Mouse (Mus musculus): ENCODE measurements at regions not wholly inside any gene's neighbourhood (a gene's known extent, or its start where the extent isn't known, plus 50 kb on each side); places are given as distances from the start of the nearest gene placed in this dataset.

DNA sequence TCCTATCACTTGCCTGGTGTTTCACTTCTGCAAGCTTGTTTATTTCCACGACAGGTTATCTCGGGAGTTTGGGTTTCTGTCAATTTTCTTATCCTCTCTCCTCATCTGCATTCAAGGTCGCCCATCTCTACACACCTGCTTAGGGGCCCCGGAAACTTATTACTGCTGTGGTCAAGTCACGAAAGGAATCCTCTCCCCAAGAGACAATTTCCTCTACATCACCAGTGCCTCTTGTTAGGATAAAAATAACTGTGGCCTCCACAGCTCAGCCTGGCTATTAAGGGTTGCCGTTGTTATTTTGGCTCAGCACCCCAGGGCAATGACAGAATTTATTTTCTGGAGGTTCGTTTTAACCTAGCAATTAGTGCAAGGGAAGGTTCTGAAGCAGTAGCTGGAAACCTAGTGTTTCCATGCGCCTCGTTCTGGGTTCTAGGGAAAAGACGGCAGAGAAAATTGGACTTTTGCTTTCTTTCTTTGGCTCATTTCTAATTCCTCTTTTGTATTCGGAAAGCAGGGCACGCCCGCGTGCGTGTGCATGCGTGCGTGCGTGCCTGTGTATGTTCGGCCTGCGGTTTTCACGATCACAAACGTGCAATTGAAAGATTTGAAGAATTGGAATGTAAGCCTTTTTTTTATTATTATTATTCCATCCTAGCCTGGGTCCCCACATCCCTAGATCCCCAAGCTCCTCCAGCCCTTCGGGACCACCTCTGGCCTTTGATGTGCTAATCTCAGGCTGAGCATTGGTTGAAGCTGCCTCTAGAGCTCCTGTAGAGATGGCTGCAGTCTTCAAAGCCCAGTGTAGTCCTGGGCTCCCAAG, 147.1 kb upstream of the Jarid2 start:
- DNase-seq (ENCODE audit: low spot score in 2 of 2), result no peak

DNA sequence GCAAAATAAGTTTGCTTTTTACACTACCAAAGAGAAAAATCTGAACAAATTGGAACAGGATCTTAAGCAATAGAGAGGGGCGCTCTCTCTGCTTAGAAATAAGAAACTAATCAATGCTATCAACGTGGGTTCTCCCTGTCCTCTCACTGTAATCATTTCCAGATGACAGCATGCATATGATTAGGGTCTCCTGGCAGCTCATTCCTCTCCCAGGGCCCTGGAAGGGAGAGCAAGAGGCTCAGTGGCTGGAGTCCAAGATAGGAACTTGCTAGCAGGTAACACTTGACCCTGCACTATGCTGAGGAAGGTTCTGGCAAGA, 146.5 kb upstream of the Jarid2 start:
- no peak for DNase-seq (ENCODE audit: low spot score in 2 of 2)

DNA sequence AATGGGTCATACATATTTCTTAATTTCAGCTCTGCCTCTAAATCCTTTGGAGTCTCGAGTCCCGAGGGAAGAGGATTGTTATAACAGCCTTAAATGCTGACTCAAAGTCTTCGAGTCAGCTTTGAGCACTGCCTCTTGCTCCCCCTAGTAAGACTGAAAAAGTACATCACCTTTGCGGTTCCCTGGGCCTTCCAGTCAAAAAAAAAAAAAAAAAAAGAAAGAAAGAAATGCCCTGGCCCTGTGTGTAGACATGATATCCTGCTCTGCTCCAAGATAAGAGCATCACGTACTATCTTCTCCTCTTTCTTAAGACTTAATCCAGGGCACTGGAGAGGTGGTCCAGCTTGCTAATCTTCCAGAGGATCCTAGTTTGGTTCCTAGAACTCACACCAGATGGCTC, 145.7 kb upstream of the Jarid2 start:
- no peak for DNase-seq (ENCODE audit: low spot score in 2 of 2)

DNA sequence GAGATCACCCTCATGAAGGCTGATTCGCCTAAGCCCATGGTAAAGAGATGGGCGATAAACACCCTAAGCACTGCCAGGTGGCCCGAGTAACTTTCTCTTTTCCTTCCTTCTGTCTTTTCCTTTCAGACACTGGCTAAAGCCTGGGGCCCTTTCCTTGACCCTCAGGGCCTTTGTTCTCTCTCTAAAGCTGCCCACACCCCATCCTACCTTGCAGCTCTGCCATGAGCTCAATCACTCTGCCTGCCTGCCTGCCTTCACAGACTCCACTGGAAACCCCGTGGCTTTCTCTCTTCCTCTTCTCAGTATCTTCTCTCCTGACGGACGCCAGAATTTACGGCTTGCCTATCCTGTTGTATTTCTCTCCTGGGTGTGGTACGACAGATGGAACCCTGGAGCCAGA, 145.1 kb upstream of the Jarid2 start:
- no peak for DNase-seq (ENCODE audit: low spot score in 2 of 2)

DNA sequence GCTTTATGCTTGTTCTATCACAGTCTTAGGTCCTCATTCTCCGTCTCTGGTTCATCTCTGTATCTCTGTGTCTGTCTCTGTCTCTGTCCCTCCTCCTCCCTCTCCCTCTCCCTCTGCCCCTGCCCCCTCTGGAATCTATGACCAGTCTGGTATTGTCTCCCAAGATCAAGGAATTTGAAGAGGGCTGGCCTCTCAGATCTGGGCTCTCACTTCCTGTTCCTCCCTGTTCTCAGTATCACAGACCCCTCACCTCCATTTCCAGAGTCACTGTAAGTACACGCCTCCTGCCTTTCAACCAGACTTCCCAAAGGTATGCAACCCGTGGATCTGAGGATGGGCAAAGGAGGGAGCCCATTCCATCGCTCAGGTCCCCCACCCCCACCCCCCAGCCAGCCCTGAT, 144.7 kb upstream of the Jarid2 start:
- no peak for DNase-seq (ENCODE audit: low spot score in 2 of 2)

DNA sequence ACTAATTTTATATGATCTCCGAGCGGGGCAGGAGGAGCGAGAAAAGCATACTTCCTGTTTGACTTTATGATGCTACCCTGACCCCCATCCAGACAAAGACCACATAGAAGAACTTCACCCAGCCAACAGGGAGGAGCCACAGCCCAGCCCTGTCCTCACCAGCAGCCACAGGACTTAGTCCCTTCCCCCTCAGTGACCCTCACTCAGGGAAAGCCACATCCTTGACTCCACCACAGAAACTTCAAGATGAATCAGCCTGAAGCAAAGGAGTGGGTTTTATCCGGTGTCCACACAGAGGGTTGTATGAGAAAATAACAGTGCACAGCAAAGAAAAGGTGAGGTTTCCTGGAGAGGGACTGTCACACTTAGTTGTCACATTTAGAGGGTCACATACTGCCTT, 141.4 kb upstream of the Jarid2 start:
- no peak for DNase-seq (ENCODE audit: low spot score in 2 of 2)

DNA sequence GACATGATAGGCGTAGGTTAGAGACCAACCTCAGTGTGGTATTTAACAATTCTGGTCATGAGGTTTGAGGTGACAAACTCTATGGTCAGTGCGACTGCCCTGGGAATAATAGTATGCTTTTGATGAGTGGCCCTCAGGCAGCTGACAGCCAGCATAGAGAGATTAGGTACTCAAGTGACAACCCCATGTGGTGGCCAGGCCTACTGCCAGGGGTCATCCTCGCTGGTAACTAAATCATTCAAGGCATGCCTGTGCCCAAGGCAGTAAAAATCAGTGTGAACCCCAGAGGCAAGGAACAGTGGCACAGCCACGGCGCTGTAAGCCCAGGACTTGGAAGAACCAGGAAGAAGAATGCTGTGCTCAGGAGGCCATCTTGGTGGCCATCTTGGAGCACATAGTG, 134.6 kb upstream of the Jarid2 start:
- no peak for DNase-seq (ENCODE audit: low spot score in 2 of 2)

DNA sequence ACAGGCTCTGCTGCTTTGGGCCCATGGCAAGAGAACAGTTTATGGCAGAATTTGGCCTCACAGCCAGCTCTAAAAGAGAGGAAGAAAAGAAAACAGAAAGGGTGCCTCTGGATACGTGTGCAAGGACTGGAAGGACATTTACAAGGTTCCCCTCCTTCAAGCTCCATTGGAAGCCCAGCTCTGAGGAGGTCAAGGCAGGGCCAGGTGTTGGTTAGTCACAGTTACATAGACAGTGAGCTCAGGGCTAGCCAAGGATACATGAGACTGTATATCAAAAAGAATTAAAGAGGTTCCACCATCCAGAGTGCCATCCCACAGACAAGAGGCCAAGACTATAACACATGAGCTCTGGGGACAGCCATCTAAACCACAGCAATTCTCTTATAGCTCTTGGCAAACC, 131.6 kb upstream of the Jarid2 start:
- DNase-seq (ENCODE audit: low spot score in 2 of 2), result no peak

DNA sequence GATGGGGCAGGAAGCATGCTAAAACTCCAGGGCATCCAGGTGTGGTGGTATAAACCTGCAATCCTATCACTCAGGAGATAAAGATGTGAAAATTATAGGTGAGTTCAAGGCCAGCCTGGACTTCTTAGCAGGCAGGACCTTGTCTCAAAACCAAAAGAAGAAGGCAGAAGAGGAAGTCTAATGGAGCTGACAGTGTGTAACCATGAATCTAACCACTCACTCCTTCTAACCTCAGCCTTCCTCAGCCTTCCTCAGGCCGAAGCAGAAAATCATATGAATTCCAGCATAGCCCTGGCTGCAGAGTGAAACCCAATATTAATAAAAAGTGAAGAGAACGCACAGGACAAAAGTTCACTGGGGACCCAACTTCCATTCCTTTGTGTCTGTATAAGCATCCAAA, 128.2 kb upstream of the Jarid2 start:
- no peak for DNase-seq (ENCODE audit: low spot score in 2 of 2)

DNA sequence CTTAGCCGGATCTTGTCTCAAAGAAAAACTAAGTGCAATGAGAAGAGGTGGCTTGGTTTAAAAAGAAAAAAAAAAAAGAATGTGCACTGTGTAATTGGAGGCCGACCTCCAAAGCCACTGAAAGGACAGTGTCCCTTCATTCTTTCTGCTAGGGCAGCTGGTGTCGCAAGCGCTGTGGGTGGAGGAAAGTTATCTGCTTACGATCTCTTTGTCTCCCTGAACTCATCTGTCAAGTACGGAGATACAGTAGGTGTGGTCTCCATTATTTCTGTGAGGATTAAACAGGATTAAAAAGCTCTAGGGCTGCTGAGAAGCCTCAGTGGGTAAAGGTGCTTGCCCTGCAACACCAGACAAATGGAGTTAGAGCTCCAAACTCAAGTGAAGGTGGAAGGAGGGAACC, 126.6 kb upstream of the Jarid2 start:
- DNase-seq (ENCODE audit: low spot score in 2 of 2), result no peak

DNA sequence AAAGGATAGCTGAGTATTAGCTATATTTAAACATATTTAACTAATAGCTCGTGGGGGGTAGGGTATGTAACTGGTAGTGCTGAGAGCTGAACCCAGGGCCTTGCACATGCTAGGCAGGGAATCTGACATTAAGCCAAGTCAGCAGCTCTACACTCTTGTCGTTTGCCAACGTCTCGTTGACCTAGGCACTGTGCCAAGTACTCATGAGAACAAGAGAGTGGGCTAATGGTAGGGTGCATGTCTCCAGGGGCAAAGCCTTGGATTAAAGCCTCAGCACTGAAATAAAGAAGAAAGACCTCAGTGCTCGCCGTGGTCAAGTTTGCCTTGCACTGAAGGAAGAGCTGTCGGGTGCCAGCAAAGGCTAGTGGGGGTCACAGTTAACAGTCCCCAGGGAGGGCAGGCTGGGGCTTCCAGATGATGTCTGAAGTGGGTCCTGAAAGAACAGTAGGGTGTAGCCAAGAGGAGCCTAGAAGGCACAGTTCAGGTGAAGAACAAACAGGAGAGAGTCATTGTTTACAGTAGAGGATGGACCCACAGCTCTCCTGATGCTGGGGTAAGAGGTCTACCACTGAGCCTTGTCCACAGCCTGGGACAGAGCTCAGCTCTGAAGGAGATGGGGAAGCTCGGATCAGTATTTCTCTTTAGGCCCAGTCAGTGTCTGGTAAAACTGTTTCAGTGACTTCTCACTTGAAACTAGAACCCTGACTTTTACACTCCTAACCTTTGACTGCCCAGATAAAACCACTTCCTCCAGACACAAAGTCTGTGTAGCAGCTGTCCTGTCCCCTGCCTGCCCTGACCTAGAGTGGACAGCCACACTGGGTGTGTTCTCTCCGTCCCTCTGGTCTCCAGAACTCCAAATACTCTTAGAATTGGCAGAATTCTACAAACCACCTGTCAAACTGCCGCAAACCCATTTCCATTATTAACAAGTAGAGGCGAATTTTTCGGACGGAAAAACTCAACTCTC, 121.7 kb upstream of the Jarid2 start:
- DNase-seq (ENCODE audit: low spot score in 2 of 2), result no peak

DNA sequence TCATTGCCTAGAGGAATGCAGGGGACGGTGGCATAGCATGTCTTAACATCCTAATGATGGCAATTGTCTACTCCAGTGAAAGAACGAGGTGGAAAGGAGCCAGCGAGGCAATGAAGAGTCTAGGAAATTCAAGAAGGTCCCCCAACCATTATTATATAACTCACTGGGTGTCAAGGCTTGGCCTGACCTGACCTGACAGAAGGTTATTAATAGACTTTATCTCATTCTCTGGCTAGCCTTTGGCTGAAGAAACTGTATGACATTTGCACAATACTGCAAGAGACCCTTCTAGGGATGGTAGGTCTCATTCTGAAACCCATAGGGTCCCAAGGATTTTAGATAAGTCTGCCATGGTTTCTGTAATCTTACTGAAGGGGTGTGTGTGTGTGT, 121.0 kb upstream of the Jarid2 start:
- DNase-seq (ENCODE audit: low spot score in 2 of 2), result no peak

DNA sequence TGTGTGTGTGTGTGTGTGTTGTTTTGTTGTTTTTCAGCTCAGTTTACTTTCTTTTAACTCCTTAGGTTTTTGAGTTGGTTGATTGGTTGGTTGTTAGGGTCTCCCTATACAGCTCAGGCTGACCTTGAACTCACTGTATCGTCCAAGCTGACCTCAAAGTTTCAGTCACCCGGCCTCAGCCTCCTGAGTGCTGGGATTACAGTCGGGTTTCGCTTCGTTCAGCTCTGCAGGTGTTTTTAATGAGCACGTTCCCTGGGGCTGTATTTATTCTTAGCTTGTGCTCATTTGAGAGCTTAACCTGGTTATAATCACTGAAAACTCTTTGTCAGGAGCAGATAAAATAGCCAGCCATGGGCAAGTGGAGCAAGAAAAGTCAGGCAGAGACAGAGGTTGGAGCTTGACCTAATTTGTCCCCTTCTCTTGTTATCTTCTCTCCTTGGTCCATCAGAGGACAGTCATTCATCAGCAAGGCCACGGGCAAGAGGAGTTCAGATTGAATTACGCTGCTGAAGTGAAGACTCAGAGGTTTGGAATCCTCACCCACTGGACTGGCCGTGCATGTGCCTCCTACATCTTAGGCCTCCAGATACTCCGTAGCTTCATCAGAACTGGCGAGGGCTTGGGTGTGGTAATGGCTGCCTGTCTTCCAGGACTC, 120.5 kb upstream of the Jarid2 start:
- DNase-seq (ENCODE audit: low spot score in 2 of 2), result no peak

DNA sequence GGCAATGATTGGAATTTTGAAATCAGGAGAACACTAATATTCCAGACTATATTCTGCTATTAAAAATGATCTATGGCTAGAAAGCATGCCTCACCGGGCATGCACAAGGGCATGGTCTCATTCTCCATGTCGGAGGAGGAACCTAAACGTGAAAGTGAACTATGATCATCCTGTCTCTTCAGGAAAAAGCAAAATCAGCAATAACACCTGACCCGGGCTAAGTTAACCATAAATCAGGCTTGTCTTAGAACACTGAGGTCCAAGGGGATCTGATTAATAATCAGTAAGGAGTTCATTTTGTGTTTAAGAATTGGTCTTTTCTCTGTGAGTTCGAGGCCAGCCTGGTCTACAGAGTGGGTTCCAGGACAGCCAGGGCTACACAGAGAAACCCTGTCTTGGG, 119.7 kb upstream of the Jarid2 start:
- no peak for DNase-seq (ENCODE audit: low spot score in 2 of 2)

DNA sequence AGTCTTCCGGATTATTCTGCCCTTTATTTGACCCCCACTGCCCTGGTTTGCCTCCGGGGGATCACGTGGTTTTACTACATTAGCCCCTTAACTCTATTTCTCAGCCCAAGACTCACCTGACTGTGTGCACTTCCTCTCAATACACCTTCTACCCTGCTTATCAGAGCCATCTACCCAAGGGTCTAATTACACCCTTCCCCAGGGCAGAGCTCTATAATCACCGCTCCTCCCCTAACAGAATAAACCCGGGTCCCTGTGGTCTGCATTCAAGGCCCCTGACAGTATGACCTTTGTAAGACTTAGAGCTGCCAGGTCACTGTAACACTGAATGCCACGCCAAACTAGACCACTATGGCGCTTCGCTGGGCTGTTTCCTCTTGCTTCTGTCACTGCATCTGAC, 113.6 kb upstream of the Jarid2 start:
- no peak for DNase-seq (ENCODE audit: low spot score in 2 of 2)

DNA sequence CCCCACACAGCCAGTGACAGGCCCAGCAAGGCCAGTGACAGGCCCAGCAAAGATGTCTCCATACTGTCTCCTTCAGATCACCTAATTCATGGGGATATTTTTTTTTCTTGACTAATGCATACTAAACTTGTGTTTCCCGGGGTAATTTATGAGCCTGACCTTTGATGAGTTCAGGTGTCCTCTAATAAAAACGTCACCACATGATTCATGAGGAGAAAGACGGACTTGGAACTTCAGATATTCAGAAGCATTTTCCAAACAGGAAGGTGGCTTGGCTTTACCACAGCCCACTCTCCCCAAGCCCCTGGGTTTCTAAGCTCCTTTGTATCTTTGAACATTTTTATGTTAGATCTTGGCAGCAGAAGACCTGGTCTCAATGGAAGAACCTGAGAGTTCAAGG, 110.9 kb upstream of the Jarid2 start:
- no peak for DNase-seq (ENCODE audit: low spot score in 2 of 2)

DNA sequence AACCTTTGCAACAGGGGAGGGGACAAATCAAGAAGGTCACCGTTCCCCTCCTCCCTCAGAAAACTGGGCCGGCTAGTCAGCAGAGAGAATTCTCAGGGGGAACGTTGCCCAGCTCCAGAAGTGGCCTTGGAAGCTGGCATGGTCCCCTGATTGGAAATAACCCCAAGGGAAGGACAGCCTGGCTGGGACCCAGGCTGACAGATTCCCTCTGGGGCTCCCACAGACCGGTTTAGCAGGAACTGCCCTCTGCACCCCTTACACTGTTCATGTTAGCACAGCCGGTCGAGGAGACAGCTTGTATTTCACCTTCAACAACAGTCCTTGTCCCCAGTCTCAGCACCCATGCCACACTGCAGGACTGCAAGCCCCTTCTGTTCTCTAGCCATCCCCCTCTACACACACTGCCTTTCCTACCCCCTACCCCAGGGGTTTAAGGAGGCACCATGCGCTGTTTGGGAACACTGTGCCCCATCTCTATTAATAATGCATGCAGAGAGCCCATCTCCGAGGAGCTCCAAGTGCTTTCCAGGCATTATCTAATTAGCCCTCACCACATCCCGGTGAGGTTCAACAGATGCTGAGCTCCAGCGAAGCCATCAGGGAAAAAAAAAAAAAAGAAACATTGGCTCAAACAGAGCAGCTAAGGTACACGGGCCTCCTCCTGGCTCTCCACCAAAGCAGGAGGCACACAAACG, 106.5 kb upstream of the Jarid2 start:
- DNase-seq (ENCODE audit: low spot score in 2 of 2), result peak; percentile 33 to 34

DNA sequence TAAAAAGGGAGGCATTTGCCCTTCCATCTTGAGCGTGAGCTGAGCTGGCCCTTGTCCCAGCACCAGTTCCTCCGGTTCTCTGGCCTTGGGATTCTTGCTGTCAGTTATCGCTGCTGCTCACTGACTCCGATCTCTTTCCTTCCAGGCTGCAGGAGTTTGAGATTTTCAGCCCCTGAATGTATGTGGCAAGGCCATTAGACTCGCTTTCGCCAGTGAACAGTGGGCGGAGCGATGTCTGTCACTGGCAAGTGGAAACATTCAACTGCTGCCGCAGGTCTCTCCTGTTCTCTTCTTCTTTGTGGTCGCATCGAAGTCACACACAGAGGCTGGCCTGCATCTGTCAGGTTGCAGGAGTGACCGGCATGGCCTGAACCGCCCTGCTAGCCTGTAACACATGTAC, 104.6 kb upstream of the Jarid2 start:
- DNase-seq (ENCODE audit: low spot score in 2 of 2), result no peak

DNA sequence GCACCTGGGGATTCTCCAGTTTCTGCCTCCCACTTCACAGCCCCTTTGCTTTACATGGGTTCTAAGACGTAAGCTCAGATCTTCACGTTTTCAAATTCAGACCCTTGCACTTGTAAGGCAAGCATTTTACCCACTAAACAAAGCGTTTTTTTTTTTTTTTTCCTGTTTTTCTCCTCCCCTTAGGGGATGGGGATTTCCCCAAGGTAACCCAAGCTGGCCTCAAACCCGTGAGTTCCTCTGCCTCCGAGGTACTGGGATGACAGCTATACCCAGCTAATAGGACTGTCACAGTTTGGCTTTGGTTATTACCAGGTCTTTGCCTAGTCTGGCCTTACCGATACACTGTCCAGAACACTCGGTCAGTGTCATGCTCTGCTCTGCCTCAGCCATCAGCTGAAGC, 103.5 kb upstream of the Jarid2 start:
- no peak for DNase-seq (ENCODE audit: low spot score in 2 of 2)

DNA sequence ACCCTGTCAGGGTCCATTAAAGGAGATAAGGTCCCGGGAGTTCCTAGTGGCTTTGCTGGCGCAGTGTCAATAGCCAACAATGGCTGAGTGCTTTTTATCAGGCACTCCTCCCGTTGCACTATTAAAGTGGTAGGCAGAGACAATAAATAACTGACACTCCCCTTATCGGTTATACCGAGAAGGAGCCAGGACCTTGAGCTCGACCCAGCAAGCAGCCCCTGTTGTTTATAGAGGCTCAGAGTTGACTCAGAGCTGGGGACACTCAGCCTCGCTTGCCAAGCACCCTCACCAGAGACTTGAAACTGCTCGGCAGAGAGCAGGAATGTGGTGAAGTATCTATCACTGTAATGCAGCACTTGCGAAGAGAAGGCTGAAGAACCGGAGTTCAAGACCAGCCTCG, 102.5 kb upstream of the Jarid2 start:
- DNase-seq (ENCODE audit: low spot score in 2 of 2), result no peak

DNA sequence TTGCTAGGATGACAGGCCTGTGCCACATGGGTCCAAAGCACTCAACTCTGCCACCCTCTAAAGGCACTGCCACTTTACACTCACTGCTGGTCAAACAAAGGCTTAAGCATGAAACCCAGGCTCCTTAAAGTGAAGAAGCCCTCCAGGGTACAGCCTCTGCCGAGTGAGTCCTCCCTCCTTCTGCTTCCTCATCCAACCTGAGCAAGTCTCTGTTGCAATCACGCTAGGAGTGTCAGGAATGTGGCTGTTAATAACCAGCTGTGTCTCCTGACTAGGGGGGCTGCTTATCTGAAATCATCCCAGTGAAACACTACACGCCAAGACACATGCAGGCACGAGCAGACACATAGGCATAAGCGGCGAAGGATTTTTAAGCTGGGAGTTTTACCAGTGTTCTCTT, 99.2 kb upstream of the Jarid2 start:
- no peak for DNase-seq (ENCODE audit: low spot score in 2 of 2)

DNA sequence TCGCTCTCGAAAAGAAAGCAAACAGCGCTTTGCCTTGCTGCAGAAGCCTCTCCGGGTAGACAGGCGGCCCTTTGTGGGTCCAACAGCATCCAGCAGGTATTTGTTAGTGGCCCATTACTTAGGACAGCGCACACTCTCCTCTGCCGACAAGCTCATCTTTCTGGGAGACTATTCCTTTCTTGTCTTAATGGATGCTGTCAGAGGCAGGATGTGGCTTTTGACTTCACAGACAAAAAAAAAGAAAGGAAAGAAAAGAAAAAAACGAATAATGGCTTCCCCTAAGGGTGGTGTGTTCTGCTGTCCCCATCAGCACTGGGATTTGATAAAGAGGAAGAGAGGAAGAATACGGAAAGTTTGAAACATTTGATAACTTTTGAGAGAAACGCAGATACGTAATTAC, 94.7 kb upstream of the Jarid2 start:
- no peak for DNase-seq (ENCODE audit: low spot score in 2 of 2)

Measured in layer of hippocampus, postnatal 10 days (tissue).